Mouse (Mus musculus): ENCODE results near the gene Arg2. TPM values are rescaled to one million over a fixed set of nuclear protein-coding genes. Genes with fewer than 3 reads are reported as not detected.

The Arg2 gene
- polyA plus RNA-seq, 1 experiment = 0.43 TPM

DNA sequence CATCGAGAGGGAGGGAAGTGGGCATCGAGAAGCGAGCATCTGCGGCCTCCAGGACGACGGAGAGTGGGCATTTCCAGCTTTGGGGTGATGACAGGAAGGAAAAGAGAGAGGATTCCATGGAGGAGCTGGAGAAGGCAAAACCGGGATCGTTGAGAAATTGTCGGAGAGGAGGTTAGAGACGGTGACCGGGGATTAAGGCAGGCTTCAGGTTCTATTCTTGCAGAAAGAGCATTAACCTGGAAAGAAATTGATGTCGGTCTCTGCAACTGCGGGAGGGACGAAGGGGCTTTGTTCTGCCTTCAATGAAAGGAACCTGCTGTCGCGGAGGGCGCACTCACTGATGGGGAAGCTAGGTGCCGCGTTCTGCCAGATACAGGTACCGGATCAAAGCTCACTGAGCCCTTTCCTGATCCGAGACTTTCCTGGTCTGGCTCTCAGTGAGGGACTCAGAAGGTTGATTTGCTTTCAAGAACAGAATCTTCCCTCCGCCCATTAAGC lies 650 bp downstream of the Arg2 start:
- H3K27me3 ChIP-seq (replicated peaks) = peaks cover 44% of the 10 kb centered on the region

GRCm38 (mm10) chr12:79131706-79132460 lies 1.3 kb downstream of the Arg2 start:
- H3K9me3 ChIP-seq = peaks cover 6% of the 10 kb centered on the region; the same call in 1 of the 2 replicates
- peak overlapping the region; percentile 75 for H3K4me3 ChIP-seq (replicated peaks)
- H3K36me3 ChIP-seq (replicated peaks; ENCODE audit: low read length) = no peaks in the 10 kb centered on the region
- no peak for TF ChIP-seq GATA1 (IDR thresholded peaks at IDR 0.05; ENCODE audit: borderline replicate concordance, low read length)
- TF ChIP-seq FLI1 (IDR thresholded peaks at IDR 0.05; ENCODE audit: low read length) = no peak
- H3K27me3 ChIP-seq (replicated peaks) = peaks cover 46% of the 10 kb centered on the region
- peaks cover 27% of the 10 kb centered on the region for H3K4me1 ChIP-seq

More for the DNA sequence above, 650 bp downstream of the Arg2 start:
- H3K36me3 ChIP-seq (replicated peaks; ENCODE audit: low read length) = no peaks in the 10 kb centered on the region
- peaks cover 27% of the 10 kb centered on the region for H3K4me1 ChIP-seq
- TF ChIP-seq GATA1 (IDR thresholded peaks at IDR 0.05; ENCODE audit: borderline replicate concordance, low read length) (no peak), FLI1 (IDR thresholded peaks at IDR 0.05; ENCODE audit: low read length) (no peak)
- peaks cover 6% of the 10 kb centered on the region; the same call in 1 of the 2 replicates for H3K9me3 ChIP-seq
- peak overlapping the region; percentile 89 for H3K4me3 ChIP-seq (replicated peaks)

GRCm38 (mm10) chr12:79134676-79135075 lies 4.1 kb downstream of the Arg2 start:
- H3K36me3 ChIP-seq (replicated peaks; ENCODE audit: low read length) = no peaks in the 10 kb centered on the region
- peaks cover 27% of the 10 kb centered on the region for H3K4me1 ChIP-seq
- TF ChIP-seq GATA1 (IDR thresholded peaks at IDR 0.05; ENCODE audit: borderline replicate concordance, low read length) = no peak
- no peak for TF ChIP-seq FLI1 (IDR thresholded peaks at IDR 0.05; ENCODE audit: low read length)
- peaks cover 6% of the 10 kb centered on the region; the same call in 1 of the 2 replicates for H3K9me3 ChIP-seq
- H3K27me3 ChIP-seq (replicated peaks) = peaks cover 44% of the 10 kb centered on the region
- H3K4me3 ChIP-seq (replicated peaks) = no peak overlapping the region

DNA sequence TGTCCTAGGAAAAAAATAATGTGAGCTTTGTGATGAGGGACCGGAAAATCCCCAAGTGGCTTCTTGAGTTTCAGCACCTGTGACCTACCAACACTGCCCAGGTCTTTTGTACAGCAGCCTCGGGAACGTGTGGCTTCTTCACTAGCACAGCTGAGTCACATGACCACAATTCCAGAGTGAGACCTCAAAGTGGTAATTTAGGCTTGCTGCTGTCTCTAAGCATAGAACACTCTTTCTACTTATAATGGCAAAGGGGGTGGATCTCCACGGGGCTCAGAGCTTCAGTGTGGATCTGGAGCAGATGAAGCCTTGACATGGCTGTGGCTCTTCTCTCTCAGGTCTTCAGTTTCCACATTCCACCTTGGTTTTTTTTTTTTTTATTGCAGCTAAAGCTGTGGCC lies 4.5 kb downstream of the Arg2 start:
- H3K27me3 ChIP-seq (replicated peaks) = peaks cover 44% of the 10 kb centered on the region
- no peak overlapping the region for H3K4me3 ChIP-seq (replicated peaks)
- TF ChIP-seq GATA1 (IDR thresholded peaks at IDR 0.05; ENCODE audit: borderline replicate concordance, low read length) = no peak
- TF ChIP-seq FLI1 (IDR thresholded peaks at IDR 0.05; ENCODE audit: low read length) = no peak
- H3K9me3 ChIP-seq = peaks cover 6% of the 10 kb centered on the region; the same call in 1 of the 2 replicates
- no peaks in the 10 kb centered on the region for H3K36me3 ChIP-seq (replicated peaks; ENCODE audit: low read length)
- H3K4me1 ChIP-seq = peaks cover 27% of the 10 kb centered on the region

DNA sequence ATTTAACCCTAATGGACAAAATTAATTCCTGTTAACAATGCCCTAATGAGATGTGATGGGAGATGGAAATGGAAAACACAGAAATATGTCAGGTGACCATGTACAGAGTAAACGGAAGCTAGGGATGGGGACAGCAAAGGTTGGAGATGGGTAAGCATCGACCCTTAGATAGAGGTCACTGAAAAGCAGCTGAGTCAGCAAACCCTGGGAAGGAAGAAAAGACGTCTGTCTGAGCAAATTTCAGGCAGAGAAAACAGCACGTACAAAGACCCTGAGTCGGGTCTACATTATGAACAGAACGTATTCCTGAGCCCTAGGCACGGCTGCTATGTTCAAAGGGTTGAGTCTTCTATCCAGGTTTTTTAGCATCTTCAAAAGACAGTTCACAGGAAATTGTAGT lies 6.4 kb downstream of the Arg2 start:
- H3K4me1 ChIP-seq = peaks cover 9% of the 10 kb centered on the region
- TF ChIP-seq GATA1 (IDR thresholded peaks at IDR 0.05; ENCODE audit: borderline replicate concordance, low read length) = no peak
- no peak for TF ChIP-seq FLI1 (IDR thresholded peaks at IDR 0.05; ENCODE audit: low read length)

GRCm38 (mm10) chr12:79138999-79139398 lies 8.4 kb downstream of the Arg2 start:
- no peaks in the 10 kb centered on the region for H3K9me3 ChIP-seq
- peaks cover 8% of the 10 kb centered on the region for H3K27me3 ChIP-seq (replicated peaks)
- no peaks in the 10 kb centered on the region for H3K36me3 ChIP-seq (replicated peaks; ENCODE audit: low read length)
- H3K4me3 ChIP-seq (replicated peaks) = no peak overlapping the region
- peaks cover 5% of the 10 kb centered on the region; the same call in 1 of the 2 replicates for H3K4me1 ChIP-seq
- no peak for TF ChIP-seq GATA1 (IDR thresholded peaks at IDR 0.05; ENCODE audit: borderline replicate concordance, low read length)
- TF ChIP-seq FLI1 (IDR thresholded peaks at IDR 0.05; ENCODE audit: low read length) = no peak

More for the DNA sequence above, 6.4 kb downstream of the Arg2 start:
- peaks cover 26% of the 10 kb centered on the region for H3K27me3 ChIP-seq (replicated peaks)
- peaks cover 6% of the 10 kb centered on the region; the same call in 1 of the 2 replicates for H3K9me3 ChIP-seq
- no peaks in the 10 kb centered on the region for H3K36me3 ChIP-seq (replicated peaks; ENCODE audit: low read length)
- H3K4me3 ChIP-seq (replicated peaks) = no peak overlapping the region

GRCm38 (mm10) chr12:79139417-79139816 lies 8.8 kb downstream of the Arg2 start:
- Histone ChIP-seq H3K36me3 (replicated peaks; ENCODE audit: low read length) (peaks cover 2% of the 10 kb centered on the region), H3K4me1 (peaks cover 7% of the 10 kb centered on the region; the same call in 1 of the 2 replicates), H3K9me3 (no peaks in the 10 kb centered on the region), H3K4me3 (replicated peaks) (no peak overlapping the region), H3K27me3 (replicated peaks) (peaks cover 8% of the 10 kb centered on the region)
- no peak for TF ChIP-seq GATA1 (IDR thresholded peaks at IDR 0.05; ENCODE audit: borderline replicate concordance, low read length)
- TF ChIP-seq FLI1 (IDR thresholded peaks at IDR 0.05; ENCODE audit: low read length) = no peak

GRCm38 (mm10) chr12:79140811-79141210 lies 10.2 kb downstream of the Arg2 start:
- Histone ChIP-seq H3K27me3 (replicated peaks) (peaks cover 2% of the 10 kb centered on the region), H3K4me1 (peaks cover 3% of the 10 kb centered on the region; the same call in 1 of the 2 replicates), H3K36me3 (replicated peaks; ENCODE audit: low read length) (peaks cover 9% of the 10 kb centered on the region), H3K9me3 (no peaks in the 10 kb centered on the region), H3K4me3 (replicated peaks) (no peak overlapping the region)
- TF ChIP-seq GATA1 (IDR thresholded peaks at IDR 0.05; ENCODE audit: borderline replicate concordance, low read length) = no peak
- TF ChIP-seq FLI1 (IDR thresholded peaks at IDR 0.05; ENCODE audit: low read length) = no peak

GRCm38 (mm10) chr12:79141384-79141783 lies 10.8 kb downstream of the Arg2 start:
- Histone ChIP-seq H3K27me3 (replicated peaks) (peaks cover 2% of the 10 kb centered on the region), H3K4me1 (peaks cover 3% of the 10 kb centered on the region; the same call in 1 of the 2 replicates), H3K36me3 (replicated peaks; ENCODE audit: low read length) (peaks cover 15% of the 10 kb centered on the region), H3K9me3 (no peaks in the 10 kb centered on the region), H3K4me3 (replicated peaks) (no peak overlapping the region)
- no peak for TF ChIP-seq FLI1 (IDR thresholded peaks at IDR 0.05; ENCODE audit: low read length)
- TF ChIP-seq GATA1 (IDR thresholded peaks at IDR 0.05; ENCODE audit: borderline replicate concordance, low read length) = no peak

- TF ChIP-seq FLI1 (IDR thresholded peaks at IDR 0.05; ENCODE audit: low read length) = no peak
- no peak for TF ChIP-seq GATA1 (IDR thresholded peaks at IDR 0.05; ENCODE audit: borderline replicate concordance, low read length)
- Histone ChIP-seq H3K36me3 (replicated peaks; ENCODE audit: low read length) (peaks cover 85% of the 10 kb centered on the region), H3K4me1 (no peaks in the 10 kb centered on the region; the same call in 1 of the 2 replicates), H3K4me3 (replicated peaks) (no peak overlapping the region), H3K27me3 (replicated peaks) (no peaks in the 10 kb centered on the region), H3K9me3 (no peaks in the 10 kb centered on the region)
Observed at GRCm38 (mm10) chr12:79149653-79150052, 19.1 kb downstream of the Arg2 start.

All from megakaryocyte, embryonic 14.5 days (primary cell).